Mouse (Mus musculus) granulocyte monocyte progenitor cell, adult 5-6 weeks (primary cell): Measurements from ENCODE around the gene Tfap2a. TPM values are rescaled to one million over a fixed set of nuclear protein-coding genes. Genes with fewer than 3 reads are reported as not detected.

Experiments used
- ATAC-seq: replicated peaks from 2 replicates; pipeline ENCODE4 v1.8.0; 2016; ENCODE audit warnings: mild to moderate bottlenecking, moderate TSS enrichment, inconsistent platforms; ENCODE audit not compliant: poor library complexity, severe bottlenecking
- total RNA-seq, 2 experiments: library from RNA; stranded (forward) in 1 of 2; stranded (reverse) in 1 of 2; fragments of 200-712, 200-1000 nt in 1 of 2; fragments of >200 nt in 1 of 2; fragmentation: Nextera tagmentation in 1 of 2; gene quantifications; 2 replicates each; pipeline ENCODE4 v1.2.3; 2014 to 2017

Tfap2a gene
- total RNA-seq (2014; fragmentation: Nextera tagmentation) = not detected in 2 replicates
- total RNA-seq (2017) = not detected in 2 replicates

DNA sequence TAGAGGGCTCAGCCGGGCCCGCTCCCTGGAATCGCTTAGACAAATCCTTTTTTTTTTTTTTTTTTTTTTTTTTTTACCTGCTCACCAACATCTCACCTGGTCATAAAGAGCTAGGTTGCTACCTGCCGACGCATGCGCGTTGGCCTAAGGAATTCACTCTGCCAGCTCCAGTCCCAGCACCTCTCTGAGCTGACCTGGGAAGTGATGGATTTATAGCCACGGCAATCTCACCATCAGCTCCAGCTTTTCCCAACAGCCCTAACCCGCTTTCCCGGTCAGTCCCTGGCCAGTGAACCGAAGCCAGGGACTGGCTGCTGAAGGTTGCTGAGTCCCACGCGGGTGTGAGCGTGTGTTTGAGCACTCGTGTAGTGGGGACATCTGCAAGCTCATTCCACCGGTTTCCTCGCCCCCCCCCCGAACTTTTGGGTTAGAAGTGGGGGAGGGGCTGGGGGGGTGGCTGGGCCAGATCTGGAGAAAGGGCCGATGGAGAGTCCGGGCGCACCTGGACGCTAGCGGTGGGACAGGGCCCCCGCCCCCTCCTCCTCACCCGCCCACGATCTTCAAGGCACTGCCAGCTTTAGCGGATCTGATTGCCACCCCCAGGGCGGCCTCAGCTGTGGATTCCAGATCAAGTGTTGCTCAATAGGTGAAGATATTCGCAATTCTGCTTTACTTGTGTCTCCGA is at the start of gene Tfap2a:
Gene Tfap2a (minus strand): TSS at position 181 of the 685 bp plus-strand sequence.
- no peak for ATAC-seq

DNA sequence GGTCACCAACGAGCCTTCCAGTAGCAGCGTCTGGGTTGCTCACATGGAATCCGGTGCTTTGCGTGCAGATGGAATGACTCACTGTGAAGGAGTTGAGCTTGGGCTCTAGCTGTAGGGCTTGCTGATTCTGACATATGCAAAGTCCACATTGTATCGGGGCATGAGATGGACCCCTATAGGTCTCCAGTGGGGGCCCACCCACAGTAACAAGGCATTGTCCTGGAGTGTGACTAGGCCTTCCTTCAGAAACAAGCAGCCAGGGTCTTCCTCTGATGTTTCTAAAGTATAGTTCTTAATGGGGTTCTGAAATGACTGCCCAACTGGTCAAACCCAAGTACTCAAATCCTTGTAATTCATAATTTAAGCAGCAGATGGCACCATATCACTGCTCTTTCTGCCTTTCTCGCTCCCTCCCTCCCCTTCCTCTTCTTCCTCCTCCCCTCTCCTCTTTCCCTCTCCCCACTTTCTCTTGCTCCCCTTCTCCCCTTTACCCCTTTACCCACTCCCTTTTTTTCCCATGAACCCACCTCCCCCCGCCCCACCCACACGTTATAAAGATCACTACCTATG is 46.1 kb upstream of the Tfap2a start:
- ATAC-seq = 0 out of 2 replicates have a peak, but pooled peaks have one; percentile 25

DNA sequence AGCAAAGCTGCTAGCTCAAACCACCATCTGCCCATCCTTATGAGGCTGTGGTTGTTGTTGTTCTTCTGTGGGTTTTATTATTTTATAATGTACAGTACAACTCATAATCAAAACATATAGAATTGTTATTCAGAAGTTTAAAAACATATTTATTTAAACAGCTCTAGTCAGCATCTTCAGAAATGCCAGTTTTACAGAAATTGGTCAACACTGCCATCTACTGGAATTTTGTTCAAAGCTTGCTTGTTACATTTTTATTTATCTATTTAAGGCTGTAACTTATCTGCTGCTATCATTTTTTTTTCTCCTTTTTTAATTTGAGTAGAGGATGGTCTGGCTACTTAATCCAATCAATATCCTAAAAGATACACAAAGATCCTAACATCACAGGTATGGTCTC is 19.8 kb upstream of the Tfap2a start:
- no peak for ATAC-seq

DNA sequence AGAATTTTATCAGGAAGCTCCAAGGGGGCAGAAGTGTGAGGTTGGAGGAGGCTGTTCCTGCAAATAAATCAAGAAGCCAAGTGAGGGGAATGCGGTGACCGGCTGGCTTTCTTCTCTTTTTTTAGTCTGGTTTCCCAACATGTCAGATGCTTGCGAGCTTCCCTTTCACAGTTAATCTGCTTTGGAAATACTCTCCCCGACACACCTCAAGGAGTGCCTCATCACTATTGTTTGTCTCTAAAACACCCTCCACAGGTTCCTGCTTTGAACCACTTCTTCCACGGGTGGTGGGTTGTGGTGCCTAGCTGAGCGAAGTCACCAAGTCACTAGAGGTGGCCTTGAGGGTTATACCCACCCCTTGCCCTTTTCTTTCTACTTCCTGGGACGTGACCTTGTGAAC is 18.2 kb upstream of the Tfap2a start:
- ATAC-seq = peak; percentile 37

DNA sequence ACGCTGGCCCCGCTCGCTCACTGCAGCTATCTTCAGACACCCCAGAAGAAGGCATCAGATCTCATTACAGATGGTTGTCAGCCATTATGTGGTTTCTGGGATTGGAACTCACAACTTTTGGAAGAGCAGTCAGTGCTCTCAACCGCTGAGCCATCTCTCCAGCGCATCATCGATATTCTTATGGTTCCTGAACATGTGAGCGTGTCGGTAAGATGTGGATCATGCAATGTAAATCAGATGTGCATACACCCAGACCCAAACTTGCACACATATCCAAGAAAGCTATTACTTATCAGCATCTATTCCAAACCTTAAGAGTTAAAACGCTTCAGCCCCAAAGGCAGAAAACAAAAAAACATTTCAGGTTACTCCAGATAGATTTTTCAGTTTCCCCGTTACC is 15.9 kb upstream of the Tfap2a start:
- no peak for ATAC-seq

DNA sequence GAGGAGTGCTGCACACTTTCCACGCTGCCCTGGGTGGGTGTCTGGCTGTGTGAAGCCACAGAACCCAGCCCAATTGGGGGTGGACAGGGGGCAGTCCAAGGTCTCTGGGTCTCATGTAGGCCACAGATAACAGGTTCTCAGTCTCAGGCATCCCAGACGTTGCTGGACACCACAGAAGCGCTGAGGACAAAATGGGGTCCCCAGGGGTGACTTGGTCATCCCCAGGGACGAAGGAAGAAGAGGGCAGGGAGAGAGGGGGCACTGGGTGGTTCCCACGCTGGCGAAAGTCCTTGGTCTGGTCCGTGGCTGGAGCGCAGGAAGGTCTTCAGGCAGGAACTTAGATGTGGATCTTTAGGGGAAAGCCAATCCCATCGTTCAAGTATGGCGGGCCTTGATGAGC is 13.7 kb upstream of the Tfap2a start:
- no peak for ATAC-seq

DNA sequence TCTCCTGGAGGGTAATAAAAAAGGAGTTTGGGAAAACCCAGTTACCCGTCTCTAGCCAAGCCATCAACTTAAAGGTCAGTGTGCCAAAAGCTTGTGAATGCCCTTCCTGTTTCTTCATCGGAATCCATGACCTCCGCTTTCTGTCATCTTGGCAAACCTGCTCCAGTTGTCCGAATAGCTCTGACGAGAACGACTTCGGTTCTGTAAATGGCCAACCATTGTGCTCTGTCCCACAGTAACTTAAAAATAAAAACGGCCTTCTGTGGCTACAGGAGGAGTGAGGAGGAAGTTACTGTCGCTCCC is 11.4 kb upstream of the Tfap2a start:
- ATAC-seq = no peak

DNA sequence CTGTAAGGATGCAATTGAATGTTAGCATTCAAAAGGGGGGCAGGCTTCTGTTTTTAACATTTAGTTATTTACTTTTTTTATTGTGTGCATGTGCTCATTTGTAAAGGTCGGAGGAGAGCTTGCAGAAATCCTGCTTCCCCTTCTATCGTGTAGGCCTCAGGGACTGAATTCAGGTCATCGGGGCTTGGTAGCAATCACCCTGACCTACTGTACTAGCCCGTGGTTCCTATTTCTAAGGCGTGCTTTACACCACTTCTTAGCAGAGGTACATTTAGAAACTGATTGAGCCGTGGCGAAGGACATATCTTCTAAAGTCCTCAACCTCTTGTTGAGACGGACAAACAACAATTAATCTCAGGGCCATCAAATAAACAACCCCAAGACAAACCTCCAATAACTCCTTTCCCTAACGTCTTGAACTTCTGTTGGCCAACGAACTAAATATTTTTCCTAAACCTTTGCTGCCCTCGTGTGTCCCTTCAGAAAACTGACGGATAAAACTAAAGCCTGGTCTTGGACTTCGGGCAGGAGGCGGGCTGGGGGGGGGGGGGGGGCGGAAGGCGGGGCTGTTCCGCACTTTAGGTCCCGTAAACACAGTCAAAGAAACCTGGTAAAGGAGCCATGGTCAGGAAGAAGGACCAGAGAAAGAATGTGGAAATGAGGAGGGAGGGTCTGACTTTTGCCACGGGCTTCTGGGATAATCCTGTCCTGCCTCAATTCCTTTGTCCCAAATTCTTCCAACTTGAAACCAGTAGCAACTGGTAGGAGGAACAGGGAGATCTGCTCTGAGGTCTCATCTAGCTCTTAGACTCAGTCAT is 10.8 kb upstream of the Tfap2a start:
- ATAC-seq = peak; percentile 68

DNA sequence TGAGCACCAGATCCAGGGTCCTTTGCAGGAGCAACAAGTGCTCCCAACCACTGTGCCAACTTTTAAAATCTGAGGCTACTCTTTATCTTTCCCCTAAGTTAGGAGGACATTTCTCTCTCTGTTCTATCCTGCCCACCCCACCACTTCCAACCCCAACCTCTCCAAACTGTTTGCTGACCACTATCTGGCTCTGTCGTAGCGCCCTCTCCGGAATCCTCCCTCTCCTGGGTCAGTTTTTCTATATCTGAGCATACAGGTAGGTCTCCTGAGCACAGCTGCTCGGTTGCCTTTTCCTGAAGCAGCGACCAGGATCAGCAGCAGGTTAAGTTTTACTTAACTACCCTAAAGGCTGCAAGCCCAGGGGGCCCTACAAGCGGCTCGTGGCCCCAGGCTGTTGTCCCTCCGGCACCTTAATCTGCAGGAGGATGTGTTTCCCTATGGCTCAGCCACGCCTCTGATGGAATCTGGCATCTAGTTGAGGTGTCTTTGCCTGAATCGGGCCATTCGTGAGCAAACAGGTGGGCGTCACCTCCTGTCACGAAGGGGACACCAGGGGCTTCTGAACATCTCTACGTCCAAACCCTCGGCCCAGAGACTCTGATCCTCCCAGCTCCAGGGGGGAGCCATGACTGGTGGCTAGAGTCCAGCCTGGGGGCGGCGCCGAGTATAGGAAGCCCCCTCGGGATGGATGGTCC is 6.1 kb upstream of the Tfap2a start:
- ATAC-seq = no peak

DNA sequence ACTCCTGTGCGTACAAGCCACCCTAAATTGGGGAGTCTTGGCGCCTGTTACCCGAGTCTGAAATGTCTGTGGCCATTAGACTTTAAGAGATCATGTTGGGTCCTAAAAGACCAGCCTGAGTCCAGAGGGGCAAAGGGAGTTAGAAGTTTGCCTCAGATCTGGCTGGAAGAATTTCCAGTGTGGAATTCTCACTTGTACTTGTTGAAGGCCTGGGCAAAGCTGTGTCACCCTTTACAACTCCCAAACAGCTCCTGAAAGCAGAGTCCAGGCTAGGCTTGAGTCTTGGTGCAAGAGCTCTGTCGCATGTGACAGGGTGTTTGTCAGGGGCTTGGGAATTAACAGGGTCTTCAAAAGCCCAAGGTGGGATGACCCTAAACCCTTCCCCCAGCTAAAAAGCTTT is 5.0 kb upstream of the Tfap2a start:
- no peak for ATAC-seq

DNA sequence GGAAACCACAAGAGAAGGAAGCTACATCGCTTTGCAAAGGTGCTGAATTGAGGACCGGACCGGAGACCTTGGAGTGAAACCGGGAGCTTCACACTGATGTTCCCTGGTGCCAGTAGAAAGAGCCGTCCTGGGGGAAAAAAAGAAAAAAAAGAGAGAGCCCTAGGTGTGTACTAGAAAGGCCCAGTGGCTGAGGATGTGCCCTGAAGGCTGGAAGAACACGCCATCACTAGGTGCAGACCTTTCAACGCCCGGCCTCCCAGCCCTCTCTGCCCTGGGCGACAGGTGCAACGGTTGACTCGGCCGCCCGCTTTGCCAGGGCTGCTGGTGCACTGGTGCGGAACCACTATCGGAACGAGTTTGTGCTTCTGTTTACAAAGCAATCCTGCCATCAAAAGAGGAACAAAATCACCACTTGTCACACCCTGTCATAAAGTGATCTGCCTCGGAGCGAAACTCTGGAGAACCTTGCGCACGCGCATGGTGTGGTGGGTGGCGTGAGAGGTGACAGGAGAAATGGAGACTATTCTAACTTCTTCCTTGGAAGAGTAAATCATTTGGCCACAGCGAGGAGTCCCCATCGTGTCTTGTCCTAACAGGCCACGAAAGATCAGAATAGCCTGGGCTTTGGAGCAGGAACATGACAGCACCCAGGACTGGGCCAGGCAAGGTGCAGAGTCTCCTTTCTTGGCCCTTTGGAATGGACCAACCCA is 3.8 kb upstream of the Tfap2a start:
- peak; percentile 47 for ATAC-seq

DNA sequence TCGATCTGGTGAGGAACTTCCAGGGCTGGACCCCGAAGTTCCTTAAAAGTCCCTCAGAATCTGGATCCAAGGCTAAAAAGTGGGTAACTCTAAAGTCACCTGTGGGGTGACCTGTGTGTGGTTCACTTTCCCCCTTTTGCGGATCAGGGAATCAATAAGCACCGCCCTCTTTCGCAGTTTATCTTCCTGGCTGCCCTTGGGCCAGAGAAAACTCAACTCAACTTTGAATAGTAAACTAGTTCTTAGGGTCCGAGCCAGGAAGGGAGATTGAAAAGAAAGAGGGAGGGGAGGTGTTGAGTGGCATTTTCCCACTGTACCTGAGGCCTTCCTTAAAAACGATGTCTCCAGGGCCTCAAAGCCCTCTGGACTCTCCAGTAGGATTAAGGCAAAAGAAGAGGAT is 3.3 kb upstream of the Tfap2a start:
- ATAC-seq = no peak

DNA sequence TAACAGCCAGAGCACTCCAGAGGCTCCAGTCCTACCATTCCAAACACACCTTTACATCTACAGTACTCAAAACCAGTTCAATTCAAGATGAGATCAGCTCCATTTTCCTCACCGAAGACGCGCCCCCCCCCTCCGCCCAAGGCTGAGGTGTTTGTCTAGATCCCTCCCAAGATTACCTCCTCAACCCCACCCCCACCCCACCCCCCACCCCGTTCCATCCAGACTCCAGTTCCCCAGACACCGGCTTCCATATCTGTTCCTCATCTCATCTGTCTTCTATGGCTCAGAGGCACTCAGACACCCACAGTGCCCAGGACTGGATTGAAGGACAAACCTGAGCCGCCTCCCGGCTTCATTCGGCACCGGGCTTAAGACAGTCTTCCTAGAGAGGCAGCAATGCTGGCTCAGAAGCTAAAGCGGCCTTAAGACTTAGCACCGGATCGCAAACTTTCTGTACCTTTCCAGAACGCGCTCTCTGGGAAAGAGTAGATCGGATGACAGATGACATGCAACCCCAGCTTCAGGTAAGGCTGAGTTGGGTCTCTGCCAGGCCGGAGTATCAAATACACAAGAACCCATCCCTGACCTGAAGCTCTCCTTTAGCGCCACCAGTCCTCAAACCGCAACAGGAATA is 2.7 kb upstream of the Tfap2a start:
- ATAC-seq = no peak

DNA sequence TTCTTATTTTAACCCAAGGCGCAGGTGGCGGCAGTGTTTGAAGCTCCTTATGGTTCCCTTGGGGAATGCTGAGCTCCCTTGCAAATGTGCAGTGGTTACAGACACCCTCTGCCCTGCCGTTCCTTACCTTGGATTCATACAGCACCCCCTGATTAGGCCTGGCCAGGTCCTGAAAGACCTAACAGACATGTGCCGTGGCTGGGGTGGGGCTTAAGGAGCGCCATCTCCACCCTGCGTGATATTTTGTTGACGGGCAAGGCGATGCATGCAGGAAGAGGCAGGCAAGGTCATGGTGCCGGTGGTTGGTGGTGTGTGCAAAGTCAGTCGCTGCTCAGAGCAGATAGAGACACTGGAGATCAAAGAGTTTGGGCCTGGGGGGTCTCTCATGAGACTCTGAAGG is 1.7 kb upstream of the Tfap2a start:
- ATAC-seq = no peak

DNA sequence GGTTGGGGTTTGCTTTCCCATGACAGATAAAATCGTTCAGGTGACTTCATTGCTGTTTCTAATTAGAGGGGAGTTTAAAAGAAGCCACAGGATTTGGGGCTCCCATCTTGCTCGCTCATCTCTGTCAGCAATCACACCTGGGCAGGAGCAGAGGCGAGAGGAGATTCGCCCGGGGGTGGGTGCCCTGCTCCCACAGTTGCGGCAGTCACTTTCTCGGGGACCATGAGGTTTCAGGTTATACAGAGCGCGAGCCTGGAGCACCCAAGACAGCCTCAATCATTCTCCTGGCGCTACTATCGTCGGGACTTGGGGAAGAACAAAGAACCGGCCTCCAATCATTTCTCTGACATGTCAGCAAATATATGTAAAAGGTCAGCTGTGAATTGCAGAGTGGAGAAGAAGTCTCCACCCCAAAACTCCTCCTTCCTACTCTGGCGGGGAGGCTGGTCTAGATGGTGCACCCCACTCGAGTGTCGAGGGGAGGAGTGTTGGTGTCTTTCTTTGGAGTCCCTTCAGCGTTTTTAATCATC is 1.0 kb upstream of the Tfap2a start:
- no peak for ATAC-seq

DNA sequence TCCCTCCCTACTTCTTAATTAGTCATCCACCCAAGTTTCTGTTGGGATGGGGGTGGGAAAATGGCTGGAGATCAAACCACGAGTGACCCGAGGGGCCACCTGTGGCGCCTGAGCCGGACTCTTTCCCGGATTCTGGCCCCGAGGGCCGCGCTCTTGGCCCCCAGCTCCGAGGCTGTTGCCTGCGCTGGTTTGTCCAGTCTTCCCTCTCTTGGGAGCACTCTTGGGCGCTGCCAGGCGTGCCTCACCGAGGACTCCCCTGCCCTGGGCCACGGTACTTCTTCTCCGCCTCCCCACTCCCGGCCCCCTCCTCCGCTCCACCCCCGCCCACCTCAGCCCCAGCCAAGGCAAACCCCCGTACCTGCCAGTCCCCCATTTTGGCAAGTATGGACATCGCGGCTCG is 415 bp downstream of the Tfap2a start:
- ATAC-seq = no peak

DNA sequence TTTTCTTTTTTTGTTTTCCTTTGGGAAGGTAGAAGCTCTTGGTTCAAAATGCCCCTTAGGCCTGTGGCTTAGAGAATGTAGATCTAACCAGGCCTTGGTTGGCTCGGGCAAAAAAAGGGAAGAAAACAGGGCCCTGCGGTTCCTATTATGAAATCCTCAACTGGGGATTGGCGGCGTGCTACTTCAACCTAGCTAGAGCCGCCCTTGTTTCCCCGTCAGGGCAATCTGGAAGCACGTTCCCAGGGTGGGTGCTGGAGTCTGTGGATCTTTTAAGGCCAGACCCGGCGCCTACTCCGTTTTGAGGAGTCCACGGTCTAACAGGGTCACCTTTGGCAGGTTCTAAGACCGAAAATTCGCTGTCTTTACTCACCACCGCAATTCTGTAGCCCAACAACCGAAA is 1.1 kb downstream of the Tfap2a start:
- ATAC-seq = peak; percentile 74

DNA sequence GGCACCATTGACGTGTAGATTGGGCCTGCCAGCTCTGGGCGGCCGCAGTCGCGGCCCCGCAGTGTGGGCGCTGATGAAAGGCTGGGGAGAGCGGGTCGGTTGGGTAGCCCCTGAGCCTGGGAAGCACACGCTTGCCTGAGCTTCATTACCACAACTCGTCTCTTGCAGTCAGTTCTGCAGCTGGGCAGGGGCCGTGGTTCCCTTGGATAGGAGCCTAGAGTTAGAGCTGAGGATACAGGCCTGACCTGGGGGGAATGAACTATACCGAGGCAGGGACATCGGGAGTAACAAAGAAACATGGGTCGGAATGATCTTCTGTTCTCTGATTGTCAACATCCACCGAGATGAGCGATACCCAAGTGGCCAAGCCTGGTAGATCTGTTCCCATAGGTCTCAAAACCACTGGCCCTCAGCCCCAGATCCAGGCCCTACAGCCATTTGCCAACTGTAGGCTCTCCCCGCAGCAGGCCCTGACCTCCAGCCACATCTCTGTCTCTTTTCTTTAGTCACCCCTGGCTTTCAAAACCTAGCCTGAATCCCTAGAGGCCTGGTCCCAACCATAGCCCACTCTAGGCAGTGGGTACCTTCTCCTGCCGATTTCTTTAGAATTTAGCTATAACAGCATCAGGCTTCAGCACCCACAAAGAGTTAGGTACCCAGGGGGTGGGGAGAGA is 1.9 kb downstream of the Tfap2a start:
- ATAC-seq = no peak

DNA sequence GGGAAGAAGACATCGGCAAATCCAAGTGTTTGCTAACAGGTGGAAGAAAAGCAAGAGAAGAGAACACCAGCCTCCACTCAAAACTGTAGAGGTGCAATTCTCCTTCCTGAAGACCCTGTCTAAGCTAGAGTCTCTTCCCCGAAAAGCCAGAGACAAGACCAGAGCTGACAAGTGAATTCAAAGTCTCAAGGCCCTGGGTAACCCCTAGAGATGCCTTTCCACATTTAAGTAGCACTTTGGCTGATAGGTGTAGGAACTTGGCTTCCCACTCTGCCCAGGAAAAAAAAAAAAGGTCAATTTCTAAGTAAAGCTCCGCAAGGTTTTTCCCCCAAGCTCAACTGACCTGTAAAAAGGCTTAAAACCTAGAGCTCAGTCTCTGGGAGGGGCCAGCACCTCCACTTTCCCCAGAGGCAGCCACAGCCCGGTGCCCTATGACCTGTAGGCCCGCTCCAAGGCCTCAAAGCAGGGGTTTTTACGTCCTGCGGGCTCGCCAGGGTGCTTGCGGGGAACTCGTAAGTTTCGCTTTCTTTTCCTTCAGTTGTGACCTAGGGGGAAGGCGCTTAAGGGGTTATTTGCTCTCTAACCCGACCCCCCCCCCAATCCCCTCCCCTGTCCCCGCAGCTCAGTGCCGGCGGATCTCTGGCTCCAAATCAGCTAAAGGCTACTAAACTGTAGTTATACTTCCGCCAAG is 2.6 kb downstream of the Tfap2a start:
- no peak for ATAC-seq
